7 mouse cellular contexts compared by ENCODE assay signal in the genomic region with DNA sequence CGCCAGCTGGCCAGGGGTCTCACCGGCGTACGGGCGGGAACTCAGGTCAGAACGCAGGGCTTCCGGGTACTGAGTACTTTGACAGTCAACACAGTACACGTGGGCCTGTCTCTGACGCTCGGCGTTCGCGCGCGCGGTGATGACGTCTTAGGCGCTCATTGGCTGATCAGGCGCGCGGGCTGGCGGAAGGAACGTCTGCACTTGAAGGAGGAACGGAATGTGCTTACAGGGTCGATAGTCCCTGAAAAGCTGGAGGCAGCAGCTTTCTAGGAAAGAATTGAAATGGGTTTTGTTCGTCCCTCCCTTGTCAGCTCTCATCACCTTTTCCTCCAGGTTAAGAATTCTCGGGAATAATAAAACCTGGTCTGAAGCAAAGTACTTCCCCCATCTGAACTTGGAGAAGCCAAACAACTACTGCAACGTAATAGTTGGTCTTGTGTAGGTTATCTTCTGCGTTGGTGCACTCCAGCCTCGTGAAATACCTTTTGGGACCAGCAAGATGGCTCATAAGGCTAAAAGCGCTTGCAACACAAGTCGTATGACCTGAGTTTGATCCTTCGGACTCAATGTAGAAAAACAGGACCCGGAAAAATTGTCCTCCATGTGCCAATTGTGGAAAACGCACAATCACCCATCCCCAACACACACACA. TPM values are rescaled to one million over a fixed set of nuclear protein-coding genes. Genes with fewer than 3 reads are reported as not detected.
A peak's percentile ranks its signal among the peaks of the same experiment; 100 is the strongest.
DNase-seq lines count a peak whose midpoint lies in the region; ATAC-seq lines count a peak whose summit lies in the region.

A gene (minus strand): TSS at position 130 of the 651 bp plus-strand sequence.

- peak within 1 kb of the TSS; percentile 94 for H3K4me3 ChIP-seq in intestine, embryonic 15.5 days (replicated peaks)
- peak within 1 kb of the TSS; percentile 92 for H3K4me3 ChIP-seq in midbrain, embryonic 10.5 days

- WGBS in intestine, embryonic 15.5 days = 5% methylated on average over 35 of the region's 35 CpGs
- 7% methylated on average over 35 of the region's 35 CpGs for WGBS in midbrain, embryonic 10.5 days

- H3K4me1 ChIP-seq in intestine, embryonic 15.5 days (replicated peaks) = peaks cover 11% of the 10 kb centered on the region
- H3K4me1 ChIP-seq in midbrain, embryonic 10.5 days = peaks cover 32% of the 10 kb centered on the region

- peak within 1 kb of the TSS; percentile 51 for H3K9ac ChIP-seq in intestine, embryonic 15.5 days

- intact Hi-C loops in gastrocnemius, postnatal 36 days (cut with DNase I) = no loop called here
- intact Hi-C loops in left cerebral cortex, postnatal 25 days (cut with DNase I) = no loop called here

- peak within 1 kb of the TSS; percentile 95 for H3K4me2 ChIP-seq in intestine, embryonic 15.5 days (replicated peaks)

- 0 out of 2 replicates have a peak within 1 kb of the TSS, but pooled peaks have one; percentile 32 for H3K27ac ChIP-seq in intestine, embryonic 15.5 days
- peak within 1 kb of the TSS; percentile 77 for H3K27ac ChIP-seq in midbrain, embryonic 10.5 days (replicated peaks)

- H3K27me3 ChIP-seq in intestine, embryonic 15.5 days (replicated peaks) = no peaks in the 10 kb centered on the region
- H3K27me3 ChIP-seq in midbrain, embryonic 10.5 days (ENCODE audit: low read depth, poor library complexity, severe bottlenecking) = no peaks in the 10 kb centered on the region

- H3K9me3 ChIP-seq in intestine, embryonic 15.5 days = no peaks in the 10 kb centered on the region
- H3K9me3 ChIP-seq in midbrain, embryonic 10.5 days (replicated peaks) = no peaks in the 10 kb centered on the region

- H3K36me3 ChIP-seq in intestine, embryonic 15.5 days = no peaks in the 10 kb centered on the region
- no peaks in the 10 kb centered on the region for H3K36me3 ChIP-seq in midbrain, embryonic 10.5 days

- ATAC-seq in intestine, embryonic 15.5 days = peak; percentile 91

- DNase-seq in adrenal gland, adult 18-20 months (ENCODE audit: low spot score in 2 of 2) = peak; percentile 97 to 98
- DNase-seq in embryo, embryonic 11 days = peak; percentile 96
- peak; percentile 92 to 93 for DNase-seq in gastrocnemius, postnatal 36 days
- DNase-seq in left cerebral cortex, postnatal 25 days (ENCODE audit: low spot score in 2 of 2) = peak; percentile 98 to 99
- peak; percentile 96 for DNase-seq in midbrain, embryonic 10.5 days (ENCODE audit: low spot score)
- DNase-seq in right cerebral cortex, postnatal 4 days = peak; percentile 99

RNA-seq across cellular contexts. Expression of the gene that starts here (rescaled TPM):
- 10 to 100 TPM; 15.9 to 23.1 TPM for total RNA-seq in adrenal gland, adult 18-20 months (2021)
- 10 to 100 TPM in 1 of 2 experiments, 1 to 10 TPM in 1; 9.4 to 12.2 TPM for total RNA-seq in gastrocnemius, postnatal 36 days (2021)
- polyA plus RNA-seq in intestine, embryonic 15.5 days (2015; fragmentation: Nextera tagmentation; extraction: Ambion mirVana) = 17.2 and 17.7 TPM in 2 replicates
- total RNA-seq in left cerebral cortex, postnatal 25 days (2021) = 10 to 100 TPM; 27.9 to 28.1 TPM
- polyA plus RNA-seq in midbrain, embryonic 10.5 days (2016; fragmentation: Nextera tagmentation; extraction: Ambion mirVana) = 14.0 and 14.6 TPM in 2 replicates

Comparison
In these comparisons a context has a peak if more than half of its experiments do, and no peak if none do; other contexts are left out.
1. Peak in every context shown above with its lines: DNase-seq, ATAC-seq, H3K4me3 ChIP-seq and H3K27ac ChIP-seq.